Mouse (Mus musculus) frontal cortex, adult (tissue): ENCODE measurements around the gene Capg.
A peak's percentile ranks its signal among the peaks of the same experiment; 100 is the strongest.

ENCODE experiments used
- ATAC-seq: cut with Nextera tagmentation; 2 replicates; pipeline ENCODE4 v1.9.2; 2017; ENCODE audit warnings: mild to moderate bottlenecking, moderate library complexity, mixed read lengths; ENCODE audit not compliant: low TSS enrichment

The Capg gene

GRCm38 (mm10) chr6:72544283-72544987 is at the start of gene Capg:
Gene Capg (plus strand): TSS chr6:72544391.
- ATAC-seq: no peak

GRCm38 (mm10) chr6:72498950-72499349 is 45.2 kb upstream of the Capg start:
- ATAC-seq: no peak

- no peak for ATAC-seq
These were observed 40.9 kb upstream of the Capg start for GRCm38 (mm10) chr6:72503309-72503708.

- ATAC-seq: no peak
These were observed 40.3 kb upstream of the Capg start for GRCm38 (mm10) chr6:72503939-72504338.

- no peak for ATAC-seq
These were observed 38.1 kb upstream of the Capg start for GRCm38 (mm10) chr6:72506104-72506503.

GRCm38 (mm10) chr6:72508596-72508995 is 35.6 kb upstream of the Capg start:
- no peak for ATAC-seq

GRCm38 (mm10) chr6:72509872-72510435 is 34.2 kb upstream of the Capg start:
- ATAC-seq: no peak

- ATAC-seq: peak; percentile 42; the same call in 1 of the 2 replicates
These were observed 33.3 kb upstream of the Capg start for GRCm38 (mm10) chr6:72510686-72511421.

GRCm38 (mm10) chr6:72512386-72513070 is 31.7 kb upstream of the Capg start:
- ATAC-seq: peak; percentile 66

- ATAC-seq: peak; percentile 4; the same call in 1 of the 2 replicates
These were observed 31.1 kb upstream of the Capg start for GRCm38 (mm10) chr6:72513071-72513440.

- no peak for ATAC-seq
These were observed 28.5 kb upstream of the Capg start for GRCm38 (mm10) chr6:72515644-72516043.

- ATAC-seq: 0 out of 2 replicates have a peak, but pooled peaks have one; percentile 32
These were observed 25.3 kb upstream of the Capg start for GRCm38 (mm10) chr6:72518842-72519241.

- no peak for ATAC-seq
These were observed 24.9 kb upstream of the Capg start for GRCm38 (mm10) chr6:72519303-72519702.

GRCm38 (mm10) chr6:72519892-72520663 is 24.1 kb upstream of the Capg start:
- peak; percentile 74 for ATAC-seq

GRCm38 (mm10) chr6:72520904-72521303 is 23.3 kb upstream of the Capg start:
- no peak for ATAC-seq

- no peak for ATAC-seq
These were observed 22.6 kb upstream of the Capg start, which contains the start of gene Sh2d6 for GRCm38 (mm10) chr6:72521607-72522006. Gene Sh2d6 (minus strand): TSS chr6:72521707.

- no peak for ATAC-seq
These were observed 21.9 kb upstream of the Capg start for GRCm38 (mm10) chr6:72522288-72522687.

GRCm38 (mm10) chr6:72523222-72523621 is 21.0 kb upstream of the Capg start:
- no peak for ATAC-seq

GRCm38 (mm10) chr6:72524160-72524559 is 20.0 kb upstream of the Capg start:
- no peak for ATAC-seq

GRCm38 (mm10) chr6:72527070-72527469 is 17.1 kb upstream of the Capg start:
- no peak for ATAC-seq

- ATAC-seq: no peak
These were observed 15.6 kb upstream of the Capg start for GRCm38 (mm10) chr6:72528410-72529151.
